Mouse (Mus musculus): ENCODE results near the gene Trim65. TPM values are rescaled to one million over a fixed set of nuclear protein-coding genes. Genes with fewer than 3 reads are reported as not detected.
"Not testable (repeated sequence)": the region's sequence is repeated elsewhere in the genome, so short reads cannot be mapped to it uniquely, and the experiment has no call there.

Gene Trim65
- polyA plus RNA-seq, 1 experiment from 2014 or later: 2.2 TPM

- H3K9ac ChIP-seq (ENCODE audit: low read length): no peak overlapping the region
- H3K9me3 ChIP-seq (ENCODE audit: control insufficient read depth, low read length): no peaks in the 10 kb centered on the region
- no peak overlapping the region for H3K4me3 ChIP-seq (ENCODE audit: low read depth, low read length)
- no peaks in the 10 kb centered on the region; the same call in 1 of the 2 replicates for H3K36me3 ChIP-seq (ENCODE audit: control insufficient read depth, insufficient read depth, low read length)
- H3K4me1 ChIP-seq (ENCODE audit: control insufficient read depth, insufficient read depth, low read length): peaks cover 22% of the 10 kb centered on the region
- H3K27ac ChIP-seq (replicated peaks; ENCODE audit: low read depth, low read length): no peak overlapping the region
- H3K27me3 ChIP-seq (ENCODE audit: control insufficient read depth, insufficient read depth, low read length): no peaks in the 10 kb centered on the region
- WGBS: 95% methylated on average over 15 of the region's 15 CpGs
- no peak for ATAC-seq (ENCODE audit: insufficient number of reproducible peaks, low FRiP score, low TSS enrichment, low read depth)
- no peak for DNase-seq (ENCODE audit: low spot score)
- H3K4me2 ChIP-seq (ENCODE audit: low read depth, severe bottlenecking): no peak overlapping the region
Observed at GRCm38 (mm10) chr11:116126261-116126660, 4.7 kb downstream of the Trim65 start.

- not testable (repeated sequence) for DNase-seq (ENCODE audit: low spot score); H3K9ac ChIP-seq (ENCODE audit: low read length); H3K4me3 ChIP-seq (ENCODE audit: low read depth, low read length); ATAC-seq (ENCODE audit: insufficient number of reproducible peaks, low FRiP score, low TSS enrichment, low read depth); H3K4me1 ChIP-seq (ENCODE audit: control insufficient read depth, insufficient read depth, low read length); H3K4me2 ChIP-seq (ENCODE audit: low read depth, severe bottlenecking); H3K9me3 ChIP-seq (ENCODE audit: control insufficient read depth, low read length); H3K36me3 ChIP-seq (ENCODE audit: control insufficient read depth, insufficient read depth, low read length); H3K27me3 ChIP-seq (ENCODE audit: control insufficient read depth, insufficient read depth, low read length); H3K27ac ChIP-seq (replicated peaks; ENCODE audit: low read depth, low read length)
- WGBS: 94% methylated on average over 8 of the region's 8 CpGs
Observed at GRCm38 (mm10) chr11:116121731-116122245, 9.1 kb downstream of the Trim65 start.

GRCm38 (mm10) chr11:116117819-116118218, 13.1 kb downstream of the Trim65 start:
- Histone ChIP-seq H3K4me2 (ENCODE audit: low read depth, severe bottlenecking) (no peak overlapping the region), H3K36me3 (ENCODE audit: control insufficient read depth, insufficient read depth, low read length) (no peaks in the 10 kb centered on the region), H3K27me3 (ENCODE audit: control insufficient read depth, insufficient read depth, low read length) (no peaks in the 10 kb centered on the region), H3K27ac (replicated peaks; ENCODE audit: low read depth, low read length) (no peak overlapping the region), H3K4me1 (ENCODE audit: control insufficient read depth, insufficient read depth, low read length) (no peaks in the 10 kb centered on the region), H3K4me3 (ENCODE audit: low read depth, low read length) (no peak overlapping the region), H3K9ac (ENCODE audit: low read length) (no peak overlapping the region), H3K9me3 (ENCODE audit: control insufficient read depth, low read length) (no peaks in the 10 kb centered on the region)
- ATAC-seq (ENCODE audit: insufficient number of reproducible peaks, low FRiP score, low TSS enrichment, low read depth): no peak
- DNase-seq (ENCODE audit: low spot score): no peak

GRCm38 (mm10) chr11:116117241-116117640, 13.7 kb downstream of the Trim65 start:
- Histone ChIP-seq H3K9ac (ENCODE audit: low read length) (no peak overlapping the region), H3K4me2 (ENCODE audit: low read depth, severe bottlenecking) (no peak overlapping the region), H3K27ac (replicated peaks; ENCODE audit: low read depth, low read length) (no peak overlapping the region), H3K9me3 (ENCODE audit: control insufficient read depth, low read length) (no peaks in the 10 kb centered on the region), H3K27me3 (ENCODE audit: control insufficient read depth, insufficient read depth, low read length) (no peaks in the 10 kb centered on the region), H3K36me3 (ENCODE audit: control insufficient read depth, insufficient read depth, low read length) (no peaks in the 10 kb centered on the region), H3K4me3 (ENCODE audit: low read depth, low read length) (no peak overlapping the region), H3K4me1 (ENCODE audit: control insufficient read depth, insufficient read depth, low read length) (no peaks in the 10 kb centered on the region)
- DNase-seq (ENCODE audit: low spot score) (peak; percentile 57), ATAC-seq (ENCODE audit: insufficient number of reproducible peaks, low FRiP score, low TSS enrichment, low read depth) (no peak)
- 24% methylated on average over 12 of the region's 12 CpGs for WGBS

GRCm38 (mm10) chr11:116111611-116112203, 19.2 kb downstream of the Trim65 start:
- Histone ChIP-seq H3K27ac (replicated peaks; ENCODE audit: low read depth, low read length) (no peak overlapping the region), H3K4me3 (ENCODE audit: low read depth, low read length) (no peak overlapping the region), H3K36me3 (ENCODE audit: control insufficient read depth, insufficient read depth, low read length) (no peaks in the 10 kb centered on the region), H3K4me2 (ENCODE audit: low read depth, severe bottlenecking) (no peak overlapping the region), H3K4me1 (ENCODE audit: control insufficient read depth, insufficient read depth, low read length) (peaks cover 25% of the 10 kb centered on the region), H3K27me3 (ENCODE audit: control insufficient read depth, insufficient read depth, low read length) (peaks cover 52% of the 10 kb centered on the region), H3K9ac (ENCODE audit: low read length) (no peak overlapping the region), H3K9me3 (ENCODE audit: control insufficient read depth, low read length) (no peaks in the 10 kb centered on the region)
- DNase-seq (ENCODE audit: low spot score) (no peak), ATAC-seq (ENCODE audit: insufficient number of reproducible peaks, low FRiP score, low TSS enrichment, low read depth) (no peak)
- WGBS: 81% methylated on average over 19 of the region's 19 CpGs

GRCm38 (mm10) chr11:116111067-116111466, 19.9 kb downstream of the Trim65 start:
- no peak overlapping the region for H3K4me3 ChIP-seq (ENCODE audit: low read depth, low read length)
- no peaks in the 10 kb centered on the region for H3K36me3 ChIP-seq (ENCODE audit: control insufficient read depth, insufficient read depth, low read length)
- DNase-seq (ENCODE audit: low spot score) (no peak), ATAC-seq (ENCODE audit: insufficient number of reproducible peaks, low FRiP score, low TSS enrichment, low read depth) (no peak)
- H3K9ac ChIP-seq (ENCODE audit: low read length): no peak overlapping the region
- H3K4me1 ChIP-seq (ENCODE audit: control insufficient read depth, insufficient read depth, low read length): peaks cover 29% of the 10 kb centered on the region
- no peak overlapping the region for H3K4me2 ChIP-seq (ENCODE audit: low read depth, severe bottlenecking)
- H3K9me3 ChIP-seq (ENCODE audit: control insufficient read depth, low read length): no peaks in the 10 kb centered on the region
- WGBS: 78% methylated on average over 4 of the region's 4 CpGs
- no peak overlapping the region for H3K27ac ChIP-seq (replicated peaks; ENCODE audit: low read depth, low read length)
- peaks cover 54% of the 10 kb centered on the region for H3K27me3 ChIP-seq (ENCODE audit: control insufficient read depth, insufficient read depth, low read length)

- H3K4me1 ChIP-seq (ENCODE audit: control insufficient read depth, insufficient read depth, low read length): peaks cover 31% of the 10 kb centered on the region
Observed at GRCm38 (mm10) chr11:116110540-116110939, 20.4 kb downstream of the Trim65 start.

GRCm38 (mm10) chr11:116110131-116110530, 20.8 kb downstream of the Trim65 start:
- Histone ChIP-seq H3K27ac (replicated peaks; ENCODE audit: low read depth, low read length) (no peak overlapping the region), H3K4me3 (ENCODE audit: low read depth, low read length) (peak overlapping the region; percentile 30), H3K4me1 (ENCODE audit: control insufficient read depth, insufficient read depth, low read length) (peaks cover 31% of the 10 kb centered on the region), H3K9ac (ENCODE audit: low read length) (peak overlapping the region; percentile 45; the same call in 1 of the 2 replicates), H3K9me3 (ENCODE audit: control insufficient read depth, low read length) (no peaks in the 10 kb centered on the region), H3K4me2 (ENCODE audit: low read depth, severe bottlenecking) (peak overlapping the region; percentile 34), H3K36me3 (ENCODE audit: control insufficient read depth, insufficient read depth, low read length) (no peaks in the 10 kb centered on the region), H3K27me3 (ENCODE audit: control insufficient read depth, insufficient read depth, low read length) (peaks cover 60% of the 10 kb centered on the region)
- ATAC-seq (ENCODE audit: insufficient number of reproducible peaks, low FRiP score, low TSS enrichment, low read depth) (no peak), DNase-seq (ENCODE audit: low spot score) (no peak)
- WGBS: 2% methylated on average over 35 of the region's 35 CpGs

More at GRCm38 (mm10) chr11:116110540-116110939, 20.4 kb downstream of the Trim65 start:
- H3K4me3 ChIP-seq (ENCODE audit: low read depth, low read length): peak overlapping the region; percentile 30
- DNase-seq (ENCODE audit: low spot score) (no peak), ATAC-seq (ENCODE audit: insufficient number of reproducible peaks, low FRiP score, low TSS enrichment, low read depth) (no peak)
- WGBS: 34% methylated on average over 10 of the region's 10 CpGs
- H3K9me3 ChIP-seq (ENCODE audit: control insufficient read depth, low read length): no peaks in the 10 kb centered on the region
- no peak overlapping the region for H3K27ac ChIP-seq (replicated peaks; ENCODE audit: low read depth, low read length)
- H3K36me3 ChIP-seq (ENCODE audit: control insufficient read depth, insufficient read depth, low read length): no peaks in the 10 kb centered on the region
- peaks cover 59% of the 10 kb centered on the region for H3K27me3 ChIP-seq (ENCODE audit: control insufficient read depth, insufficient read depth, low read length)
- H3K9ac ChIP-seq (ENCODE audit: low read length): peak overlapping the region; percentile 45; the same call in 1 of the 2 replicates
- peak overlapping the region; percentile 34 for H3K4me2 ChIP-seq (ENCODE audit: low read depth, severe bottlenecking)

Measured in limb, embryonic 11.5 days (tissue).